Mouse (Mus musculus): ENCODE results near the gene 4930596D02Rik. TPM values are rescaled to one million over a fixed set of nuclear protein-coding genes. Genes with fewer than 3 reads are reported as not detected.

The 4930596D02Rik gene
- total RNA-seq (2018; cell fraction: chromatin; rRNA removed): not detected
- not detected for total RNA-seq (2018; cell fraction: cytosol; rRNA removed)
- total RNA-seq (2018; cell fraction: nucleus; rRNA removed): not detected
- not detected in 3 replicates for polyA plus RNA-seq (2018)

GRCm38 (mm10) chr14:35811878-35812277 is at the start of gene 4930596D02Rik:
4930596D02Rik (minus strand) TSS chr14:35811978.
- Histone ChIP-seq H3K36me3 (ENCODE audit: inconsistent target) (no peaks in the 10 kb centered on the region), H3K27ac (no peak within 1 kb of the TSS), H3K4me3 (ENCODE audit: inconsistent target) (no peak within 1 kb of the TSS), H3K79me2 (ENCODE audit: inconsistent target) (no peaks in the 10 kb centered on the region)
- WGBS (ENCODE audit: missing documents): 53% methylated on average over 4 of the region's 4 CpGs

- Histone ChIP-seq H3K4me3 (ENCODE audit: inconsistent target) (no peak overlapping the region), H3K27ac (no peak overlapping the region), H3K79me2 (ENCODE audit: inconsistent target) (no peaks in the 10 kb centered on the region), H3K36me3 (ENCODE audit: inconsistent target) (no peaks in the 10 kb centered on the region)
- 88% methylated on average over 1 of the region's 1 CpGs for WGBS (ENCODE audit: missing documents)
These were observed 41.5 kb upstream of the 4930596D02Rik start for GRCm38 (mm10) chr14:35853254-35853653.

GRCm38 (mm10) chr14:35845271-35845670 is 33.5 kb upstream of the 4930596D02Rik start:
- Histone ChIP-seq H3K4me3 (ENCODE audit: inconsistent target) (no peak overlapping the region), H3K27ac (no peak overlapping the region), H3K79me2 (ENCODE audit: inconsistent target) (no peaks in the 10 kb centered on the region), H3K36me3 (ENCODE audit: inconsistent target) (no peaks in the 10 kb centered on the region)
- 88% methylated on average over 6 of the region's 6 CpGs for WGBS (ENCODE audit: missing documents)

- H3K36me3 ChIP-seq (ENCODE audit: inconsistent target): no peaks in the 10 kb centered on the region
- 84% methylated on average over 7 of the region's 7 CpGs for WGBS (ENCODE audit: missing documents)
- no peak overlapping the region for H3K4me3 ChIP-seq (ENCODE audit: inconsistent target)
- no peak overlapping the region for H3K27ac ChIP-seq
- no peaks in the 10 kb centered on the region for H3K79me2 ChIP-seq (ENCODE audit: inconsistent target)
These were observed 30.4 kb upstream of the 4930596D02Rik start for GRCm38 (mm10) chr14:35842111-35842721.

GRCm38 (mm10) chr14:35792656-35793213 is 19.0 kb downstream of the 4930596D02Rik start:
- no peak overlapping the region for H3K4me3 ChIP-seq (ENCODE audit: inconsistent target)
- no peaks in the 10 kb centered on the region for H3K36me3 ChIP-seq (ENCODE audit: inconsistent target)
- 75% methylated on average over 3 of the region's 3 CpGs for WGBS (ENCODE audit: missing documents)
- H3K27ac ChIP-seq: no peak overlapping the region
- H3K79me2 ChIP-seq (ENCODE audit: inconsistent target): no peaks in the 10 kb centered on the region

- WGBS (ENCODE audit: missing documents): 90% methylated on average over 3 of the region's 3 CpGs
- H3K4me3 ChIP-seq (ENCODE audit: inconsistent target): no peak overlapping the region
- no peaks in the 10 kb centered on the region for H3K79me2 ChIP-seq (ENCODE audit: inconsistent target)
- no peak overlapping the region for H3K27ac ChIP-seq
- H3K36me3 ChIP-seq (ENCODE audit: inconsistent target): no peaks in the 10 kb centered on the region
These were observed 31.7 kb downstream of the 4930596D02Rik start for GRCm38 (mm10) chr14:35780033-35780432.

- H3K27ac ChIP-seq: no peak overlapping the region
- no peaks in the 10 kb centered on the region for H3K36me3 ChIP-seq (ENCODE audit: inconsistent target)
- H3K79me2 ChIP-seq (ENCODE audit: inconsistent target): no peaks in the 10 kb centered on the region
- H3K4me3 ChIP-seq (ENCODE audit: inconsistent target): no peak overlapping the region
- 92% methylated on average over 1 of the region's 1 CpGs for WGBS (ENCODE audit: missing documents)
These were observed 38.5 kb downstream of the 4930596D02Rik start for GRCm38 (mm10) chr14:35773306-35773705.

Measured in macrophage (primary cell).